Mouse (Mus musculus): Measurements from ENCODE around the gene Grin3a.

DNA sequence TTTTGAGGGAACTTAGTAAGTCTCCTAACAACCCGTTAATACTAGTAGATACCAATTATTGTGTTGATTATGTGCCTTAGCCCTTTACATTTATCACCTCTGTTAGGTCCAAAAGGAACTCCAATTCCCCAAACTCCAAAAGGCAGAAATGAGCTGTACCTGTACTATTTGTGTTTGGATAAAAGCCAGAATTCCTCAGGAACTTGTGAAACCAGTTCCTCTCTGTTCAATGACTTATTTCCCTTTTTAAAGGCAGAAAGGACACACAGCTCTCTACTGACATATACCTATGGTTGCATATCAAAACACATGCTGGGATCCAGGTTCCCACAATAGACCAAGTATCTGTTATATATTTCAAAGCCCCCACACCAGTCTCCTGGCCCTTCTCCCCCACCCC lies 106.0 kb downstream of the Grin3a start:
- TF ChIP-seq EP300 (IDR thresholded peaks at IDR 0.05; ENCODE audit: low read depth): no peak
- no peak for TF ChIP-seq CTCF (IDR thresholded peaks at IDR 0.05; ENCODE audit: low read depth)

Measured in heart, postnatal 0 days (tissue).